Mouse (Mus musculus) gastrocnemius, adult 2 months (tissue): ENCODE results near the gene Macc1. TPM values are rescaled to one million over a fixed set of nuclear protein-coding genes. Genes with fewer than 3 reads are reported as not detected.

Source experiments
- DNase-seq: peaks from one replicate; pipeline ENCODE4 v3.0.0; 2022
- H3K27ac ChIP-seq: fragments of 200-600 bp; 2 replicates; pipeline ENCODE4 v1.8.1; 2022; ENCODE audit warnings: mild to moderate bottlenecking
- H3K4me3 ChIP-seq: fragments of 200-600 bp; 2 replicates; pipeline ENCODE4 v1.8.1; 2022; ENCODE audit warnings: mild to moderate bottlenecking, moderate library complexity
- CTCF ChIP-seq: fragments of 200-600 bp; IDR thresholded peaks from 2 replicates; pipeline ENCODE4 v1.8.1; 2022; ENCODE audit warnings: antibody characterized with exemption, mild to moderate bottlenecking, moderate library complexity
- intact Hi-C: fragments of 180-260 bp; cut with DNase I; formaldehyde crosslinking; loops from one replicate; pipeline ENCODE4 v1.15.1; 2025
- total RNA-seq, 2 experiments: library from RNA; stranded (reverse); gene quantifications; 2 replicates each; pipeline ENCODE4 v1.2.3; 2021

The Macc1 gene
- total RNA-seq, 2 experiments from 2014 or later: not detected

DNA sequence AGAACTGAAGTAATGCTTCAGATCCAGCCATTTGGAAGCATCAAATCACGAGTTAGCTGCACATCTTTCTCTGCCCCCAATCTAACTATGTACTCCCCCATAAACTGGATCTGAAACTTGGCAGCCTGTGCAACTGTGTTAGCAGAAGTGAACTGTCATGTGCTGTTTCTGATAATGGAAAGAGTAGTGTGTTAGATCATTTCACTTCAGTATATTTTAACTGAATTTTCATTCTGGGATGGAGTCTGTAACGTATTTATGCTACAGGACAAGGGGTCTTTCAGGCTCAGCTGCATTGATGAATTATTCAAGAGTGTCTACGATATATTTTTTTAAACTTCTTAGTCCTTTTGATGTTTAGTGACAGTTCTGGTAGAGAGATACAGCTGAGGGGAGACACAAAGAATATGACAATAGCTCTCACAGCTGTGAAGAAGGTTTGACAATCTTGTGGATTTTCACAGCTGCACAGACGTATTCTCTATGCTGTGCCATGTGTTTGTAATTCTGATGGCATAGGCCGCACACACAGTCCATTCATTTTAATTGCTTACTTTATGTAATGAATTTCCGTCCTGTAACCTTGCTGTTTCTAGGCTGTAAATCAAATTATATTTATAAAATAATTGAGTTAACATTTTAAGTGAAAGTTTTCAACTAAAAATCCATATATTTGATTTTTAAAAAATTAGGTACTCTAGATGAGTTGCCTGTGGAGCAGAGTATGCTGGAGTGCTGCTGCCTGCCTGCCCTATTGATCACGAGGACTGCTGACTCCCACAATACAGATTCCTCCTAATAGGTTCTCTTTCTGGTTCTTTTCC is 43.6 kb downstream of the Macc1 start:
- intact Hi-C loops: no loop called here
- H3K4me3 ChIP-seq: no peak overlapping the region
- no peak overlapping the region for H3K27ac ChIP-seq
- DNase-seq: no peak
- no peak for TF ChIP-seq CTCF

DNA sequence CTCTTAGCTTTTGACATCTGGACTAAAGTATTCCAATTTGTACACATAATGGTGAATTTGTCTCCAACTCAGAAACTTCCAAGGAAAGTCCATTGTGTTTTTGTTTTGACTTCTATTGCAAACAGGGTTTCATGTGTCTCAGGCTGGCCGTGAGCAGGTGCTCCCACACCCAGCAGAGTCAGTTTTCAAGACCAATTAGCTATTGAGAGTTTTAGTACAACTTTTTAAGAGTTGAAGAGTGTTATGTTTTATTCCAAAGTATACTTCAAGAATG is 44.1 kb downstream of the Macc1 start:
- TF ChIP-seq CTCF: no peak
- H3K4me3 ChIP-seq: no peak overlapping the region
- DNase-seq: no peak
- no peak overlapping the region for H3K27ac ChIP-seq
- intact Hi-C loops: no loop called here

DNA sequence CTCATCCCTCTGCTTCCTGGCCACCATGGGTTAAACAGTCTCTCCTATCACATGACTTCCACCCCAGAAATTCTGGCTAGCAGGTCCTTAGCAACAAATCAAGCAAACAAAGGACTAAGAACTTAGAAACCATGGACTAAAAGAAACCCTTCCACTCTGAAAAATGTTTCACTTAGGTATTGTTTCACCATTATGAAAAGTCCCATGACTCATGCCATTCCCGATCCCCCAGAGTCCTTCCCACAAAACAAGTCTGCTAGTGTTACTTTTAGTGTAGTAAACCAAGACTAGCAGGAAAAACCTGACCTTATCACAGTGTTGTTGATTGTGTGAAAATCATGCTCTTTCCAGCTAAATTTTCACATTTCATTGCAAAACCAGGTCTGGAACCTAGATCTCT is 51.0 kb downstream of the Macc1 start:
- Histone ChIP-seq H3K27ac (no peak overlapping the region), H3K4me3 (no peak overlapping the region)
- DNase-seq: no peak
- intact Hi-C loops: no loop called here
- TF ChIP-seq CTCF: no peak

DNA sequence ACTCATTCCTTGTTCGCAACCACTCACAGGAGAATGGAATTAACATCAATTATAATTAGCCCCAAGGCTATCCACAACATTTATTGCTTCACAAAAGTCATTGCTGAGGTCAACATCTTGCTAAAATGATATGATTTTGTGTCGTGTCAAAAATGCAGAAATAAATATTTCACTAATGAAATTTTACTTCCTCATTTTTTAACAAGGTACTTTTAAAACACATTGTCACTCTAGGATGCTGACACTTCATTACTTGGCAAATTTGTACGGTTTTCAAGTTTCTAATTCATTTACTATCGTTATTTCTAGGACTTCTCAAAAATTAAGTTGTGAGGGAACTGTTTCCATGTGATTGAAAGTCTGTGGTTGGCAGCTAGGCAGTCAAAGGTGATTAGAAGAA is 55.8 kb downstream of the Macc1 start:
- DNase-seq: no peak
- TF ChIP-seq CTCF: no peak
- Histone ChIP-seq H3K27ac (no peak overlapping the region), H3K4me3 (no peak overlapping the region)
- intact Hi-C loops: no loop called here

DNA sequence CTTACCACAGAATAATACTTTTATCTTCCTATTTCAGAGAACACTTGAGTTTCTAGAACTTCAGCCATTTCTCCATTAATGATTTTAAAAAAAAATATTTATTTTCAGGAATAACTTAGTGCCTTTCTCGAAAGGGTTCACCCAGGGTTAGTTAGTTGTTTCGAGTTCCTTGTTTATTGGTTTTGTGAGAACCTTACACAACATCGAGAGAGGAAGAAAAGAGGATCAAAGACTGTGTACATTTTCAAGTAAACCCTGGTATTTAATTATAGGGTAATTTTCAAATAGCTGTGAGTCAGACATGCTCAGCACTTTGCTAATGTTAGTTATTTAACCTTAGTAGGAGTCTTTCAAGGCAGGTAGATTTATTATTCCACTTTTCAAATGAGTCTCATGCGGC is 58.3 kb downstream of the Macc1 start:
- intact Hi-C loops: no loop called here
- Histone ChIP-seq H3K27ac (no peak overlapping the region), H3K4me3 (no peak overlapping the region)
- DNase-seq: no peak
- no peak for TF ChIP-seq CTCF

DNA sequence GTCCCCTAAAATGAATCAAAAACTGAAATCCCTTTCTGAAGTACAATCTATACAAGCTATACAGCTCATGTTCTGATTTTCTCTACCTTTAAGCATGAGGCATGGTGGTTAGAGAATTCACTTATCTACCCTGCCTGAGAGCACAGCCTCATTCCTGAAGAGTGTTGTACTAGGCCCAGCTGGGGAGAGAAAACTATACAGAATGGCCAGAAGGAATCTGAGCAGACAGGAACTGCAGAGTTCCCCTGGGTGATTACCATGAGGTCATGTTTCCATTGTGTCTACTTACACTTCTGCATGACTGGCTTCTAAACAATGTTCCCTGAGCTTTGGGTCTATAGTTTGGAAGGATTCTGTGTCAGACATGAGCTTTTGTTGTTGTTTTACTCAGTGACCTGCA is 62.8 kb downstream of the Macc1 start:
- no peak for TF ChIP-seq CTCF
- intact Hi-C loops: no loop called here
- no peak overlapping the region for H3K27ac ChIP-seq
- DNase-seq: no peak
- H3K4me3 ChIP-seq: no peak overlapping the region

DNA sequence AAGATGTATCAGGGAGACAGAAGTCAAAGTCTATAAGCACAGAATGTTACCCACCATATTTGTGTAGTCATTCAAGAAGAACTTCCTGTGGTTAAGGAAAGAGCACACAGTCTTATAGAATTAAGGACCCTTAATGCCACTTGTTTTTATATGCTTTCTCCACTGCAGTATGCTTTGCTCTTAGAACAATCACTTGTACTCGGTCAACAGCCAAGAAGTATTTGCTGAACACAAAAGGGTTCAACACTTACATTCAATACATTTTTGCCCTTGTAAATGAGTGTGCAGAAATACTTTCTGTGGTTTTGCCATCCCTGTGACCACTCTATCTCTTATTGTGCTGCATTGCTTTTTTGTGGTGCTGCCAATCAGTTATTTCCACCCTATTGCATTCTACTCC is 67.8 kb downstream of the Macc1 start:
- TF ChIP-seq CTCF: no peak
- DNase-seq: no peak
- intact Hi-C loops: no loop called here
- H3K27ac ChIP-seq: no peak overlapping the region
- H3K4me3 ChIP-seq: no peak overlapping the region

DNA sequence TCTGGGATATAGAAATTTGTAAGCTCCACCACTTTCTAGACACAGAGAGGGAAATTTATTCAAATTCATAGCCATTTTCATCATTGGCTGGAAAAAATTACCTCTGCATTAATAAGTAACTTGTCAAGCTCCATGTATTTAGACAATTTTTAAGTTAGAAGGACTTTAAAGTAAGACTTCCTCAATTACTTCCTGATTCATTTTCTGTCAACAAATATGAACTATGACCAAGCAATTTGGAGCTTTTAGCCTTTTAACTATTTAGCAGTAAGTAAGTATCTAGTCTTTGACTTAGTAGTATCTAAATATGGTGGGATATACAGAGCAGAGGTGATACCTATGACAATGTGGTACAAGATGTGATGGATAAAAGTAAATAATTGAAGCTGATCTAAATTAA is 72.2 kb downstream of the Macc1 start:
- no peak for TF ChIP-seq CTCF
- H3K27ac ChIP-seq: no peak overlapping the region
- no peak overlapping the region for H3K4me3 ChIP-seq
- no peak for DNase-seq
- intact Hi-C loops: no loop called here

DNA sequence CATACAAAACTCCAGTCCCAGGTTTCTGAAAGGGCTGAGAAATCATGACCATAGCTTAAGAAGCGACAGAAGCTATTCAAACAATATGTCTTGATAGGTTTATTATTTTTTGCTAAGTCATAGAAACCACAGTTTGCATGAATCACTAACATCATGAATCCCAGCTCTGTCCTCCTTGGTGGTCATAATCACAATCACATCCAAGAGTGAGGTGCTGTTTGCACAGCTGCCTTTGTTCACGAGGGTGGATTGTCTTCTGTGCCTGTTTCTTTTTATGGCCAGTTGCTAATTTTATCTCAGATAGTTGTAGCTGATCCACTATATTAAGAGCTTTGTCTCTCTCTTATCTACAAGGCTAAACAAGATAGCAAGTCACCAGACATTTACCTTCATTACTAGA is 72.6 kb downstream of the Macc1 start:
- H3K4me3 ChIP-seq: no peak overlapping the region
- no peak for TF ChIP-seq CTCF
- DNase-seq: no peak
- no peak overlapping the region for H3K27ac ChIP-seq
- intact Hi-C loops: no loop called here

DNA sequence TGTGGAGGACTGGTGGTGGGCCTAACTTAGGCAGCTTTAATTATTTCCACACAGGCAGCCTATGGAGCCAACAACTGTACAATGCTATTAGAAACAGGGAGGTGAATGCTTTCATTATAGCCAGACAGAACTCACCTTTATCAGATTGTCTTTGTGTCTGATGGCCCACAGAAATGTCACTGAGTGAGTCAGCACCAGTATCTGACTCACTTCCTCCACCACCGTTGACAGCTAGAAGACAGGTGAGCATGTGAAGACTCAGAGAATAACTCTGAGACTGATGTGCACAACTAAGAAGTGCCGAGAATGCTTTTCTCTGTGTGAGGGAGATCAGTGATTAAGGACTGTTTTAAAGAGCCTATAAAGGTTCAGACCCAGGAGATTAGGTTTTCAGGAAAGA is 73.9 kb downstream of the Macc1 start:
- TF ChIP-seq CTCF: no peak
- intact Hi-C loops: no loop called here
- no peak for DNase-seq

DNA sequence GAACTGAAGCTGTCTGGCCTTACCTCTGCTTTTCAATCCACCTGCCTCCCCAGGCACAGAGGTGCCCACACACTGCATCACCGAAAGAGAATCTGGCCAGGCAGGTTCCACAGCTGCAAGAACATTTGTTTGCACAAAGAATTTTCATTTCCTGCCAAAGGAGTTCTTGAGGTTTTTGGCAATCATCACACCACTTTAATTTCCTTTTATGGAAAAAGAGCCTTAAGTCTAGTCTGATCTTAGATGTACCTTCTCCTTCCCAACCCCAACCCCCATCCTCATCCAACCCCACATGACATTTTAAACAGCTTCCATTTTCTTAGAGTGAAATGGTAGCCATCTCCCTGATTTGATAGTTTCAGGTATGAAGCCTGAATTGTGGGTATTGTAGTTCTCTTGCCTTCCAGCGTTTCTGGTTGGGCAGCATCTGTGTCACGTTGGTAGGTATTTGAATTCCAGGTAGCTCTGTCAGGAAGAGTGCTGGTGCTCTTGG is 76.2 kb downstream of the Macc1 start:
- DNase-seq: no peak
- TF ChIP-seq CTCF: no peak
- Histone ChIP-seq H3K4me3 (no peak overlapping the region), H3K27ac (no peak overlapping the region)
- intact Hi-C loops: no loop called here

More for the DNA sequence above, 73.9 kb downstream of the Macc1 start:
- H3K4me3 ChIP-seq: no peak overlapping the region
- H3K27ac ChIP-seq: no peak overlapping the region

DNA sequence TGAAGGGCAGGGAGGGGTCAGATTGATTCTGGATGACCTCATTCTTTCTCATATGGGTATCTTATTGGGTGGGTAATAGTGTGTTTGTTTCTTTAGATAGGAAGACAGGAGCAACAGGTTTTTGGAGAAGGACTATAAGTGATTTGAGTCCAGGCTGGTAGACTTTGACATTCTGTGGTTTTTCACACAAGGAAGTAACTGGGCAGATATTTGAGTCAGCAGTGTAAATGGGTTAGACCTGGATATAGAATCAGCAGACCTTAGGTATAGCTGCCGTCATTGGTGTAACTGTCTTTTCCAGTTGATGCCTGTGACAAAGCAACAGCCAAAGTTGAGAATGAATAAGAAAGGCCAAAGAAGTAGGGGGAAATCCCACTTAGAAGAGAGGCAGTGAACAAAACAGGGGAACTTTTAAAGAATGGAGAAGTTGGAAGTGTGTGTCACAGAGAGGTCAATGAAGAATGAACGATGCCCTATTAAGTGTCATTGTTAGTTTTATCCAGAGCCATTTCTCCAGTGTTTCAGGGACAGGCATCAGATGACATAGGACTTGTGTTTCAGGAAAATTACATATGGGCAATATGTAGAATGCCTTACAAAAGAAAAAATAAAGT is 84.1 kb downstream of the Macc1 start:
- Histone ChIP-seq H3K4me3 (no peak overlapping the region), H3K27ac (no peak overlapping the region)
- no peak for DNase-seq
- no peak for TF ChIP-seq CTCF
- intact Hi-C loops: no loop called here

DNA sequence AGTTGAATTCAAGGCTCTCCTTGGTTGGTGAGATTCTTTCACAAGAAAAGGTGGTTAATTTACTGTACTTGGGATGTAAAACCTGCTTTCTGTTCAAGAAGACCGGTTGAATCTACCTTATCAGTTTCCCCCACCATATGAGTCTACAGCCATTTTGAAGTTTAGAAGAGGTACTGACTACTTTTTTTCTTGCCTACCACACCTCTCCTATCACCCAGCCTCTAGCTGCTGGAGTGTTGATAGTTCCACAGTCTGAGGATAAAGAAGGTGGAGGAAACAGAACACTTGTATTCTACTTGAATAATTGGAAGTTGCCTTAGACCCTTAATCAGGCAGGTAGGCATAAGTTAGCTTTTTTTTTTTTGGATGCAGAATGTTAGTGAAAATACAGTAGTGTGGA is 88.2 kb downstream of the Macc1 start:
- TF ChIP-seq CTCF: no peak
- no peak overlapping the region for H3K4me3 ChIP-seq
- intact Hi-C loops: no loop called here
- no peak for DNase-seq
- no peak overlapping the region for H3K27ac ChIP-seq

DNA sequence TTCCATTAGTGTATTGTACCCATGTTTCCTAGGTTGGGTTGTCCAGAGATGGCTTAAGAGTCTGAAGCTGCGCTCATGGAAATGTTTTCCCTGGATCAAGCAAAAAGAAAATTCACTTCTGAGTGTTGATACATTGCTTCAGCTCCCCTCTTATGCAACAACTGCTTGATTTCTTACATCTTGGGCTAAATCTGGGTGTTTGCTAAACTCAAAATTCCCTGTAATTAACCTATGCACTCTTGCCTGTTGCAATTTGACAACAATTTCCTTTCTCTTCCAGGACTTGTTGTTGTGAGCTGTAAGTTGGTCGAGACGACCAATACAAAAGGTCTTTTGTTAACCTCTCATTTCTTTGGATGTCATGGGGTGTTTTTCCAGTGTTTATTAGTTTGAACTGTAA is 88.7 kb downstream of the Macc1 start:
- intact Hi-C loops: no loop called here

More for the DNA sequence above, 88.7 kb downstream of the Macc1 start:
- no peak for TF ChIP-seq CTCF
- H3K27ac ChIP-seq: no peak overlapping the region
- no peak for DNase-seq
- H3K4me3 ChIP-seq: no peak overlapping the region
